Mouse (Mus musculus) embryonic stem cell, embryonic (primary cell): ENCODE data around the gene Cela3a.

Experiments used
- CTCF ChIA-PET, 4 experiments: fragments of 300-600 bp in 2 of 4; fragments of 350-600 bp in 2 of 4; sonication (Branson Sonifier 250); formaldehyde crosslinking; loops; one replicate each; lab custom pipeline; 2022; ENCODE audit warnings: inconsistent platforms in 2 of 4; lab: Charles Lee
- POLR2A ChIA-PET, 4 experiments: fragments of 300-600 bp in 2 of 4; fragments of 350-600 bp in 2 of 4; sonication (Branson Sonifier 250); formaldehyde crosslinking; loops; one replicate each; lab custom pipeline; 2022; ENCODE audit warnings: antibody characterized with exemption in 4 of 4, inconsistent platforms in 1 of 4; lab: Charles Lee

The Cela3a gene

GRCm38 (mm10) chr4:137409691-137410090, at the start of gene Cela3a:
Gene Cela3a, minus strand, starts transcription at chr4:137409791.
- POLR2A ChIA-PET: no interaction called here
- CTCF ChIA-PET: interaction anchor here in 1 of 4 experiments (0.6 kb wide), 1 partner anchor 71 kb away, joined by 8 read pairs; no protein-coding TSS in a partner anchor

- ChIA-PET POLR2A (interaction anchor here in 3 of 4 experiments (0.6 to 3.5 kb wide), 6 partner anchors 9 to 101 kb away, joined by 3 to 17 read pairs (median 5); partner anchors contain the start of genes Hspg2 (in 3 of the 3) and Cdc42 (in 1 of the 3)), CTCF (interaction anchor here in 3 of 4 experiments (0.5 to 2.6 kb wide), 9 partner anchors 10 to 418 kb away, joined by 3 to 8 read pairs (median 4); partner anchors contain the start of gene Hspg2 (in 1 of the 3))
Observed at GRCm38 (mm10) chr4:137458861-137459260, 49.3 kb upstream of the Cela3a start.

GRCm38 (mm10) chr4:137458310-137458709, 48.7 kb upstream of the Cela3a start:
- ChIA-PET POLR2A (interaction anchor here in 3 of 4 experiments (0.6 to 3.5 kb wide), 7 partner anchors 10 to 101 kb away, joined by 3 to 17 read pairs (median 5); partner anchors contain the start of genes Hspg2 (in 3 of the 3) and Cdc42 (in 1 of the 3)), CTCF (interaction anchor here in 3 of 4 experiments (0.6 to 2.6 kb wide), 10 partner anchors 14 to 409 kb away, joined by 3 to 10 read pairs (median 5); no protein-coding TSS in a partner anchor)

GRCm38 (mm10) chr4:137457292-137457691, 47.7 kb upstream of the Cela3a start:
- CTCF ChIA-PET: interaction anchor here (0.5 to 2.6 kb wide), 16 partner anchors 12 to 706 kb away, joined by 3 to 13 read pairs (median 4); no protein-coding TSS in a partner anchor

GRCm38 (mm10) chr4:137456581-137456980, 47.0 kb upstream of the Cela3a start:
- CTCF ChIA-PET: interaction anchor here in 3 of 4 experiments (0.6 to 1.9 kb wide), 8 partner anchors 13 to 90 kb away, joined by 3 to 10 read pairs (median 4); no protein-coding TSS in a partner anchor

More at GRCm38 (mm10) chr4:137457292-137457691, 47.7 kb upstream of the Cela3a start:
- POLR2A ChIA-PET: interaction anchor here in 2 of 4 experiments (0.5 to 3.5 kb wide), 6 partner anchors 10 to 140 kb away, joined by 3 to 17 read pairs (median 4); partner anchors contain the start of gene Hspg2 (in 1 of the 2)

GRCm38 (mm10) chr4:137454582-137454981, 45.0 kb upstream of the Cela3a start:
- POLR2A ChIA-PET: interaction anchor here in 2 of 4 experiments (0.6 to 1.6 kb wide), 3 partner anchors 12 to 774 kb away, joined by 3 to 4 read pairs (median 3); no protein-coding TSS in a partner anchor
- CTCF ChIA-PET: interaction anchor here in 2 of 4 experiments (1.3 to 2.1 kb wide), 2 partner anchors 11 kb away, joined by 8 to 11 read pairs; no protein-coding TSS in a partner anchor

More at GRCm38 (mm10) chr4:137456581-137456980, 47.0 kb upstream of the Cela3a start:
- POLR2A ChIA-PET: interaction anchor here in 2 of 4 experiments (0.9 to 1.5 kb wide), 4 partner anchors 9 to 14 kb away, joined by 3 to 4 read pairs (median 3); partner anchors contain the start of gene Hspg2 (in 1 of the 2)

GRCm38 (mm10) chr4:137453234-137453767, 43.7 kb upstream of the Cela3a start, which contains the start of gene 1700013G24Rik:
Gene 1700013G24Rik, plus strand, starts transcription at chr4:137453284.
- CTCF ChIA-PET: interaction anchor here in 3 of 4 experiments (0.5 to 2.1 kb wide), 3 partner anchors 10 to 93 kb away, joined by 3 to 11 read pairs (median 6); no protein-coding TSS in a partner anchor
- POLR2A ChIA-PET: no interaction called here

- CTCF ChIA-PET: interaction anchor here in 1 of 4 experiments (1.5 kb wide), 1 partner anchor 11 kb away, joined by 6 read pairs; no protein-coding TSS in a partner anchor
- POLR2A ChIA-PET: no interaction called here
Observed at GRCm38 (mm10) chr4:137452190-137452589, 42.6 kb upstream of the Cela3a start.

GRCm38 (mm10) chr4:137449715-137450114, 40.1 kb upstream of the Cela3a start:
- ChIA-PET POLR2A (interaction anchor here in 3 of 4 experiments (0.7 to 2.7 kb wide), 4 partner anchors 19 to 166 kb away, joined by 3 to 8 read pairs (median 4); partner anchors contain the start of gene Hspg2 (in 2 of the 3)), CTCF (interaction anchor here in 2 of 4 experiments (0.5 to 1.1 kb wide), 2 partner anchors 128 to 215 kb away, joined by 3 to 4 read pairs; no protein-coding TSS in a partner anchor)

- CTCF ChIA-PET: interaction anchor here in 1 of 4 experiments (1.1 kb wide), 1 partner anchor 129 kb away, joined by 4 read pairs; no protein-coding TSS in a partner anchor
- POLR2A ChIA-PET: interaction anchor here in 3 of 4 experiments (0.7 to 2.7 kb wide), 5 partner anchors 19 to 166 kb away, joined by 3 to 8 read pairs (median 3); partner anchors contain the start of gene Hspg2 (in 2 of the 3)
Observed at GRCm38 (mm10) chr4:137449132-137449531, 39.5 kb upstream of the Cela3a start.

GRCm38 (mm10) chr4:137448641-137449040, 39.0 kb upstream of the Cela3a start:
- POLR2A ChIA-PET: interaction anchor here in 2 of 4 experiments (1.1 to 2.7 kb wide), 5 partner anchors 20 to 40 kb away, joined by 3 to 8 read pairs (median 4); partner anchors contain the start of gene Hspg2 (in 2 of the 2)

GRCm38 (mm10) chr4:137448197-137448596, 38.6 kb upstream of the Cela3a start:
- ChIA-PET POLR2A (interaction anchor here in 2 of 4 experiments (1.1 to 2.7 kb wide), 5 partner anchors 9 to 40 kb away, joined by 3 to 8 read pairs (median 4); partner anchors contain the start of gene Hspg2 (in 2 of the 2)), CTCF (no interaction called here)

More at GRCm38 (mm10) chr4:137448641-137449040, 39.0 kb upstream of the Cela3a start:
- CTCF ChIA-PET: no interaction called here

GRCm38 (mm10) chr4:137447363-137448196, 38.0 kb upstream of the Cela3a start:
- ChIA-PET CTCF (interaction anchor here in 2 of 4 experiments (0.7 to 0.9 kb wide), 2 partner anchors 71 to 245 kb away, joined by 4 to 8 read pairs; no protein-coding TSS in a partner anchor), POLR2A (interaction anchor here in 2 of 4 experiments (1.4 to 2.7 kb wide), 3 partner anchors 9 to 29 kb away, joined by 4 to 8 read pairs (median 7); partner anchors contain the start of gene Hspg2 (in 1 of the 2))

- CTCF ChIA-PET: no interaction called here
- POLR2A ChIA-PET: interaction anchor here in 1 of 4 experiments (1.5 kb wide), 1 partner anchor 22 kb away, joined by 3 read pairs; no protein-coding TSS in a partner anchor
Observed at GRCm38 (mm10) chr4:137445881-137446280, 36.3 kb upstream of the Cela3a start.

- ChIA-PET POLR2A (interaction anchor here in 3 of 4 experiments (0.8 to 1.3 kb wide), 7 partner anchors 26 to 103 kb away, joined by 3 to 4 read pairs (median 3); no protein-coding TSS in a partner anchor), CTCF (interaction anchor here (0.5 to 3.1 kb wide), 86 partner anchors 10 to 1172 kb away, joined by 3 to 33 read pairs (median 4); partner anchors contain the start of genes 1700013G24Rik (in 2 of the 4), Hspg2 (in 2 of the 4) and Cela3b (in 1 of the 4))
Observed at GRCm38 (mm10) chr4:137443625-137444024, 34.0 kb upstream of the Cela3a start.

- ChIA-PET CTCF (interaction anchor here (0.6 to 1.8 kb wide), 34 partner anchors 11 to 506 kb away, joined by 3 to 12 read pairs (median 3); partner anchors contain the start of genes 1700013G24Rik (in 1 of the 4) and Cela3b (in 1 of the 4)), POLR2A (interaction anchor here in 3 of 4 experiments (0.6 to 1.2 kb wide), 6 partner anchors 27 to 536 kb away, joined by 3 to 5 read pairs (median 3); partner anchors contain the start of gene Hspg2 (in 1 of the 3))
Observed at GRCm38 (mm10) chr4:137441332-137441731, 31.7 kb upstream of the Cela3a start.
